Mouse (Mus musculus) midbrain, embryonic 11.5 days (tissue): ENCODE measurements around the gene Vim. TPM values are rescaled to one million over a fixed set of nuclear protein-coding genes. Genes with fewer than 3 reads are reported as not detected.

Experiments used
- ATAC-seq: fragments of 200-750 bp; cut with Nextera tagmentation; 2 replicates; pipeline ENCODE4 v1.8.0; 2017; ENCODE audit warnings: moderate TSS enrichment, moderate library complexity; ENCODE audit not compliant: low FRiP score
- DNase-seq: peaks from one replicate; pipeline ENCODE4 v3.0.0; 2015; ENCODE audit warnings: low spot score; ENCODE audit errors: missing footprints
- H3K27ac ChIP-seq: fragments of 300-500 bp; sonication (generic); 2 replicates; pipeline ENCODE4 v1.5.1; 2014; ENCODE audit warnings: low read depth, low read length
- H3K27me3 ChIP-seq: fragments of 300-500 bp; sonication (generic); 2 replicates; pipeline ENCODE4 v1.6.1; 2014; ENCODE audit warnings: mild to moderate bottlenecking, low read length, moderate library complexity, mixed read lengths; ENCODE audit not compliant: control insufficient read depth, insufficient read depth
- H3K36me3 ChIP-seq: fragments of 300-500 bp; sonication (generic); 2 replicates; pipeline ENCODE4 v1.6.1; 2014; ENCODE audit warnings: mild to moderate bottlenecking, low read length, moderate library complexity, mixed read lengths; ENCODE audit not compliant: control insufficient read depth, insufficient read depth
- H3K4me1 ChIP-seq: fragments of 300-500 bp; sonication (generic); 2 replicates; pipeline ENCODE4 v1.6.1; 2014; ENCODE audit warnings: low read length; ENCODE audit not compliant: control insufficient read depth, insufficient read depth
- H3K4me2 ChIP-seq: fragments of 300-500 bp; sonication (generic); 2 replicates; pipeline ENCODE4 v1.6.1; 2014; ENCODE audit warnings: mild to moderate bottlenecking, moderate library complexity
- H3K4me3 ChIP-seq: fragments of 300-500 bp; sonication (generic); 2 replicates; pipeline ENCODE4 v1.5.1; 2014; ENCODE audit warnings: low read depth, low read length
- H3K9ac ChIP-seq: fragments of 300-500 bp; sonication (generic); 2 replicates; pipeline ENCODE4 v1.6.1; 2014; ENCODE audit warnings: low read length
- H3K9me3 ChIP-seq: fragments of 300-500 bp; sonication (generic); 2 replicates; pipeline ENCODE4 v1.6.1; 2016; ENCODE audit warnings: low read length; ENCODE audit not compliant: control insufficient read depth
- WGBS: fragments of 180-500 bp; shearing (Covaris S2); extraction: QIAGEN DNeasy Blood & Tissue Kit; methylation state at CpG from one replicate; pipeline ENCODE4 v1.1.7; 2014; 5-methylcytosine and 5-hydroxymethylcytosine counted together
- polyA plus RNA-seq: library from polyadenylated mRNA; unstranded; fragments of >200 nt; fragmentation: Nextera tagmentation; extraction: Ambion mirVana; gene quantifications from 2 replicates; pipeline ENCODE4 v1.2.1, GENCODE M21; 2014

Gene Vim
- polyA plus RNA-seq, 1 experiment from 2014 or later, result 1,500 TPM

- H3K4me2 ChIP-seq, result no peak overlapping the region
- H3K27ac ChIP-seq, result no peak overlapping the region
- H3K36me3 ChIP-seq, result no peaks in the 10 kb centered on the region
- WGBS, result 78% methylated on average over 6 of the region's 6 CpGs
- H3K9ac ChIP-seq, result no peak overlapping the region
- peaks cover 6% of the 10 kb centered on the region; the same call in 1 of the 2 replicates for H3K4me1 ChIP-seq
- H3K27me3 ChIP-seq, result no peaks in the 10 kb centered on the region
- H3K9me3 ChIP-seq, result no peaks in the 10 kb centered on the region
- ATAC-seq (no peak), DNase-seq (no peak)
- no peak overlapping the region for H3K4me3 ChIP-seq
These were observed 34.9 kb upstream of the Vim start for GRCm38 (mm10) chr2:13538704-13539377.

DNA sequence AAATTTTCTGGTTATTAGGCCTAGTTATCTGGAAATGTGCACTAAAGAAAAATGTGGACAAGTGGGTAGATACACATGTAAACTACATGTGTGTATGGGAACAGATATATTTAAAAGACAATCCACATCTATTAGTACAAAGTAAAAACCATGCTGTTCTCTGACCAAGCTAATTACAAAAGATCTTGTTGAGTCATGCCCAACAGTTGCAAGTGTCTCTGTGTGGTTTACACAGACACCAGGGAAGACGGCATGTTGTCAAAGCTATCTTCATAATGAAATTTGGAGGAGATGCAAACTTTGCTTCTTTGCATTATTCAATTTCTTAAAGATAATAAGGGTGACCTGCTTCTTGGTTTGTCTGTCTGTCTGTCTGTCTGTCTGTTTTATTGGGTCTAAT, 33.9 kb upstream of the Vim start:
- no peaks in the 10 kb centered on the region for H3K36me3 ChIP-seq
- no peaks in the 10 kb centered on the region for H3K27me3 ChIP-seq
- no peak overlapping the region for H3K9ac ChIP-seq
- no peak overlapping the region for H3K27ac ChIP-seq
- H3K4me3 ChIP-seq, result no peak overlapping the region
- ATAC-seq (no peak), DNase-seq (no peak)
- 93% methylated on average over 1 of the region's 1 CpGs for WGBS
- no peak overlapping the region for H3K4me2 ChIP-seq
- no peaks in the 10 kb centered on the region for H3K9me3 ChIP-seq
- H3K4me1 ChIP-seq, result peaks cover 10% of the 10 kb centered on the region; the same call in 1 of the 2 replicates

- Histone ChIP-seq H3K27me3 (no peaks in the 10 kb centered on the region), H3K27ac (peak overlapping the region; percentile 98), H3K9ac (peak overlapping the region; percentile 82), H3K4me1 (peaks cover 10% of the 10 kb centered on the region; the same call in 1 of the 2 replicates), H3K4me2 (peak overlapping the region; percentile 47), H3K36me3 (no peaks in the 10 kb centered on the region), H3K4me3 (peak overlapping the region; percentile 57), H3K9me3 (no peaks in the 10 kb centered on the region)
- ATAC-seq (peak; percentile 17), DNase-seq (no peak)
- 49% methylated on average over 8 of the region's 8 CpGs for WGBS
These were observed 30.1 kb upstream of the Vim start for GRCm38 (mm10) chr2:13543519-13544124.

DNA sequence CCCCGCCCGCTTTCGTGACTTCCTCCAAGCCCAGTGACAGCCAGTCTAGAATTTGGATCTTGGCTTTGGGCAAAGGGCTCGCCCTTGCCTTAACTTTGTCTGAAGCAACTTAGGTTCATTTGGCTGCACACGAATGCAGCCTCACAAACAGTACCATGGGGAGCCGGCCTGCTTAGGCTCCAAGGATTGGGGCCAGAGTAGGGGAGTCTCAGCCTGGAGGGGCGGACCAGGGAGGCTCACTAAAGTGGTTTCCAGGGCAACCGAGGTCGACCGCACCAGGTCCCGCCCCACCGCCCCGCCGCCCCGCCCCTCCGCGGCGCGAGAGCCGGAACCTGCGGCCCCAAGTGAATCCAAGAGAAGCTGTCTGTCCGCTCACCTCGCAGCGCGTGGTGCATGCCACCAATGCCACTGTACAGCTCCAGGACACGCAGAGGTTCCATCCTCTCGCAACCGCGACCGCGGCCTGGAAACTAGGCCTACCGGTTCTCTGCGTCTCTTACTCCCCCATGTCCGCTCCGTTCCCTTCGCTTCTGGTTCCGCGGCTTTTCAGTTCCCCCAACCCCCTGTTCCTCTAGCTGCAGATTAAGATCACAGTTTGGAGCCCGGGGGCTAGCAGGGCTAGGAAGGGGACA, 29.4 kb upstream of the Vim start, which contains the start of gene Trdmt1:
Gene Trdmt1 (minus strand): TSS at position 476 of the 632 bp plus-strand sequence.
- Histone ChIP-seq H3K4me1 (peaks cover 10% of the 10 kb centered on the region; the same call in 1 of the 2 replicates), H3K4me3 (peak within 1 kb of the TSS; percentile 57), H3K27me3 (no peaks in the 10 kb centered on the region), H3K36me3 (no peaks in the 10 kb centered on the region), H3K27ac (peak within 1 kb of the TSS; percentile 98), H3K9ac (peak within 1 kb of the TSS; percentile 82), H3K4me2 (peak within 1 kb of the TSS; percentile 47), H3K9me3 (no peaks in the 10 kb centered on the region)
- DNase-seq (peak; percentile 99), ATAC-seq (peak; percentile 100)
- WGBS, result under 1% methylated on average over 35 of the region's 39 CpGs

DNA sequence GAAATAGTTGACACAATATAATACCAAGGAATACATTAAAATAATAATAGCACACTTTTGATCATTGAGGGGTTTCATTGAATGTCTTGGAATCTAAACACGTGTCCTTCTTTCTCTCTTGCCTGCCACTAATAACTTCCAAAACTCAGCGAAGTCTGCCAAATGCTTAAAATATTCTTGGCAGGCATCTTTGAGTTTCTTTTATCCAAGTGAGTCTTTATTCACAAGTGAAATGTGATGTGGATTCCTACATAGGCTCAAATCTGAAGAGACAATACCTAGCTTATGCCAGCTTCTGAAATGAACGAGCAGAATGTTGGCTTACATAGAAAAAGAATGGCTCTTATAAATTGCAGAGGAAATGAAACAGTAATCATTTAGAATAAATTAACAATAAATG, 25.0 kb upstream of the Vim start:
- Histone ChIP-seq H3K27me3 (no peaks in the 10 kb centered on the region), H3K4me3 (no peak overlapping the region), H3K36me3 (no peaks in the 10 kb centered on the region), H3K9ac (no peak overlapping the region), H3K27ac (no peak overlapping the region), H3K4me1 (peaks cover 6% of the 10 kb centered on the region; the same call in 1 of the 2 replicates), H3K4me2 (no peak overlapping the region), H3K9me3 (no peaks in the 10 kb centered on the region)
- 79% methylated on average over 3 of the region's 3 CpGs for WGBS
- DNase-seq, result no peak
- no peak for ATAC-seq

- WGBS, result 58% methylated on average over 2 of the region's 2 CpGs
These were observed 19.8 kb upstream of the Vim start for GRCm38 (mm10) chr2:13553966-13554365.

GRCm38 (mm10) chr2:13556239-13556638, 17.5 kb upstream of the Vim start:
- H3K27ac ChIP-seq, result no peak overlapping the region

More at GRCm38 (mm10) chr2:13553966-13554365, 19.8 kb upstream of the Vim start:
- Histone ChIP-seq H3K4me2 (no peak overlapping the region), H3K36me3 (no peaks in the 10 kb centered on the region), H3K27ac (no peak overlapping the region), H3K27me3 (no peaks in the 10 kb centered on the region), H3K9me3 (no peaks in the 10 kb centered on the region), H3K4me1 (peaks cover 2% of the 10 kb centered on the region; the same call in 1 of the 2 replicates), H3K9ac (no peak overlapping the region), H3K4me3 (no peak overlapping the region)
- ATAC-seq, result no peak
- no peak for DNase-seq

GRCm38 (mm10) chr2:13557145-13558030, 16.3 kb upstream of the Vim start:
- no peak overlapping the region for H3K4me2 ChIP-seq
- H3K27ac ChIP-seq, result no peak overlapping the region
- no peak overlapping the region for H3K9ac ChIP-seq
- H3K4me3 ChIP-seq, result no peak overlapping the region
- 89% methylated on average over 9 of the region's 9 CpGs for WGBS
- no peak for DNase-seq
- no peak for ATAC-seq
- H3K9me3 ChIP-seq, result no peaks in the 10 kb centered on the region
- no peaks in the 10 kb centered on the region for H3K27me3 ChIP-seq
- peaks cover 2% of the 10 kb centered on the region; the same call in 1 of the 2 replicates for H3K4me1 ChIP-seq
- H3K36me3 ChIP-seq, result no peaks in the 10 kb centered on the region

More at GRCm38 (mm10) chr2:13556239-13556638, 17.5 kb upstream of the Vim start:
- ATAC-seq (no peak), DNase-seq (no peak)
- Histone ChIP-seq H3K27me3 (no peaks in the 10 kb centered on the region), H3K9ac (no peak overlapping the region), H3K4me3 (no peak overlapping the region), H3K36me3 (no peaks in the 10 kb centered on the region), H3K9me3 (no peaks in the 10 kb centered on the region), H3K4me1 (peaks cover 2% of the 10 kb centered on the region; the same call in 1 of the 2 replicates), H3K4me2 (no peak overlapping the region)
